Mouse (Mus musculus): ENCODE data around the gene Katnb1. TPM values are rescaled to one million over a fixed set of nuclear protein-coding genes. Genes with fewer than 3 reads are reported as not detected.
A peak's percentile ranks its signal among the peaks of the same experiment; 100 is the strongest.

Katnb1 gene
- polyA plus RNA-seq, 1 experiment, result 20.0 TPM

DNA sequence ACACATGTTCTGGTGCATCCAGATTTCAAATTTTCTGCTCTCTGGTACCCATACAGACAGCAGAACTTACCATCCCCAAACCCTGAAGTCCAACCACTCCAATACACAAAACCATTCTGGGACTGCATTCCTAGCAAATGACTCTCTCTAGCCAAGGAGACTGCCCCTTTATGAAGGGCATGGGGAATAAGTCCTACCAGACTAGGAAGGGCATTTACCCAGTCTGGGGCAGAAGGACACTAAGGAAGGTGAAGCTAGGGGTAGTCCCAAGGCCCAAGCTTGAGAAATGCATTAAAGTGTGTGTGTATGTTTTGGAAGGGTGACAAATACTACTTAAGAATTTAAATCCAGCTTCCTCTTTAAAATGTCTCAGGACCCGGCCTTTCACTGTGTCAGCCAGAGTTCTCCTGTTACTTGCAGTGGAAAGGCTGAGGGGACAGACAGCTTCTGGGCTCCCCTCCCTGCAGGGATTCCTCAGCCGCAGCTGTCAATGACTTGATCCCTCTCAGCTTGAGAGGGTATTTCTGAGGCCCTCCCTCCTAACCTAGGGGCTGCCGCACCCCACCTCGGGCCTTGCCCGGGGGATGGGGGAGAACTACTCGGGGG lies 60.6 kb downstream of the Katnb1 start:
- H3K27me3 ChIP-seq (ENCODE audit: control insufficient read depth, insufficient read depth, insufficient read length), result no peaks in the 10 kb centered on the region
- no peaks in the 10 kb centered on the region for H3K36me3 ChIP-seq (ENCODE audit: control insufficient read depth, insufficient read depth)
- H3K4me3 ChIP-seq, result peak overlapping the region; percentile 34
- TF ChIP-seq POLR2AphosphoS2 (IDR thresholded peaks at IDR 0.05; ENCODE audit: insufficient read length, low read depth) (no peak), TCF12 (IDR thresholded peaks at IDR 0.05; ENCODE audit: insufficient read depth, poor library complexity, severe bottlenecking) (no peak), MYOG (IDR thresholded peaks at IDR 0.05; ENCODE audit: control insufficient read depth in 1 of 3, insufficient read depth in 1 of 3, insufficient read length in 2 of 3, low read depth in 2 of 3) (peak; percentile 21 to 76 (median 33)), USF1 (IDR thresholded peaks at IDR 0.05; ENCODE audit: low read depth) (no peak), TCF3 (IDR thresholded peaks at IDR 0.05; ENCODE audit: insufficient read length, low read depth) (no peak), MAX (IDR thresholded peaks at IDR 0.05; ENCODE audit: low read depth) (no peak), POLR2A (IDR thresholded peaks at IDR 0.05; ENCODE audit: insufficient read length, low read depth) (no peak), REST (IDR thresholded peaks at IDR 0.05; ENCODE audit: insufficient read depth, insufficient read length) (no peak), SRF (IDR thresholded peaks at IDR 0.05; ENCODE audit: control insufficient read depth, insufficient read length, low read depth) (no peak), E2F4 (IDR thresholded peaks at IDR 0.05; ENCODE audit: insufficient read depth) (no peak), CEBPB (IDR thresholded peaks at IDR 0.05; ENCODE audit: insufficient read depth, poor library complexity, severe bottlenecking) (no peak), MYOD1 (IDR thresholded peaks at IDR 0.05; ENCODE audit: control insufficient read depth in 1 of 3, insufficient read length in 2 of 3, low read depth in 2 of 3) (peak in 2 of 3 experiments; percentile 52 to 67)
- H3K4me2 ChIP-seq (ENCODE audit: low read depth), result peak overlapping the region; percentile 85
- H3K79me2 ChIP-seq (ENCODE audit: control insufficient read depth, insufficient read depth), result no peaks in the 10 kb centered on the region
- H3ac ChIP-seq (ENCODE audit: control insufficient read depth, insufficient read length), result no peak overlapping the region

DNA sequence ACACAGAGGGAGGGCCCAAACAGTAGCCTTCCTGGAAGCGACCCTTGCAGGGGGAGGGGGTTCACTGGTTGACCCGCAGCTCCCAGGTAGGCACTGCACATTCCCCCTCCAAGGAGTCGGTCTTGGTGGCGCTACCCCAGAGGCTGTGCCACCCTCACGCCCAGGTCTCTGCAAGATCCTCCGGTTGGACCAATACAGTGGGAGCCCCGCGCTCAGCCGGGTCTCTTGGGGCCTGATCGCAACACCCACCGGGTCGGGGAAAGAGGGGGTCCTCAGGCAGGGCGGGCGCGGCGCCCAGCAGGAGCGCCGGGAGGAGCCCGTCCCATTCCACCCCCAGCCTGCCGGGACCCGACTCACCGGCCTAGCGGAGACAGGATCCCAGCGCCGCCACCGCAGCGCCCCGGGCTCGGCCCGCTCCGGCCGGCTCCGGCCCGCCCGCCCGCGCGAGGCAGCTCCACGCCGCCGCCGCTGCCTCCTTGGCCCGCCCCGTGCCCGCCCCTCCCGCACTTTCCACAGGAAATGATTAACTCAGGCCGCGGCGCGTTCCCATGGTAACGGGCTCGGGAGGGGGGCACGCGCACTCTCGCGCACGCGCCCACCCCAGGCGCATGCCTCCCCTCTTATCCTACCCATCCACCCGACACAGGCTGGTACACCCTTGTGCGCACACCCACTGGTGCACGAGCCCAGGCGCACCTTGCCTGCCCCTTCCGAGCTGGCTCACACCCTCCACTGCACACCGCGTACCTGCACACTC lies 61.3 kb downstream of the Katnb1 start:
- TF ChIP-seq E2F4 (IDR thresholded peaks at IDR 0.05; ENCODE audit: insufficient read depth) (no peak), TCF12 (IDR thresholded peaks at IDR 0.05; ENCODE audit: insufficient read depth, poor library complexity, severe bottlenecking) (no peak), POLR2A (IDR thresholded peaks at IDR 0.05; ENCODE audit: insufficient read length, low read depth) (no peak), CEBPB (IDR thresholded peaks at IDR 0.05; ENCODE audit: insufficient read depth, poor library complexity, severe bottlenecking) (no peak), REST (IDR thresholded peaks at IDR 0.05; ENCODE audit: insufficient read depth, insufficient read length) (no peak), SRF (IDR thresholded peaks at IDR 0.05; ENCODE audit: control insufficient read depth, insufficient read length, low read depth) (no peak), USF1 (IDR thresholded peaks at IDR 0.05; ENCODE audit: low read depth) (no peak), POLR2AphosphoS2 (IDR thresholded peaks at IDR 0.05; ENCODE audit: insufficient read length, low read depth) (no peak), MYOD1 (IDR thresholded peaks at IDR 0.05; ENCODE audit: control insufficient read depth in 1 of 3, insufficient read length in 2 of 3, low read depth in 2 of 3) (no peak), MYOG (IDR thresholded peaks at IDR 0.05; ENCODE audit: control insufficient read depth in 1 of 3, insufficient read depth in 1 of 3, insufficient read length in 2 of 3, low read depth in 2 of 3) (no peak), TCF3 (IDR thresholded peaks at IDR 0.05; ENCODE audit: insufficient read length, low read depth) (no peak), MAX (IDR thresholded peaks at IDR 0.05; ENCODE audit: low read depth) (no peak)
- Histone ChIP-seq H3K4me3 (peak overlapping the region; percentile 34), H3K36me3 (ENCODE audit: control insufficient read depth, insufficient read depth) (no peaks in the 10 kb centered on the region), H3K79me2 (ENCODE audit: control insufficient read depth, insufficient read depth) (no peaks in the 10 kb centered on the region), H3K27me3 (ENCODE audit: control insufficient read depth, insufficient read depth, insufficient read length) (no peaks in the 10 kb centered on the region), H3ac (ENCODE audit: control insufficient read depth, insufficient read length) (peak overlapping the region; percentile 2), H3K4me2 (ENCODE audit: low read depth) (peak overlapping the region; percentile 85)

DNA sequence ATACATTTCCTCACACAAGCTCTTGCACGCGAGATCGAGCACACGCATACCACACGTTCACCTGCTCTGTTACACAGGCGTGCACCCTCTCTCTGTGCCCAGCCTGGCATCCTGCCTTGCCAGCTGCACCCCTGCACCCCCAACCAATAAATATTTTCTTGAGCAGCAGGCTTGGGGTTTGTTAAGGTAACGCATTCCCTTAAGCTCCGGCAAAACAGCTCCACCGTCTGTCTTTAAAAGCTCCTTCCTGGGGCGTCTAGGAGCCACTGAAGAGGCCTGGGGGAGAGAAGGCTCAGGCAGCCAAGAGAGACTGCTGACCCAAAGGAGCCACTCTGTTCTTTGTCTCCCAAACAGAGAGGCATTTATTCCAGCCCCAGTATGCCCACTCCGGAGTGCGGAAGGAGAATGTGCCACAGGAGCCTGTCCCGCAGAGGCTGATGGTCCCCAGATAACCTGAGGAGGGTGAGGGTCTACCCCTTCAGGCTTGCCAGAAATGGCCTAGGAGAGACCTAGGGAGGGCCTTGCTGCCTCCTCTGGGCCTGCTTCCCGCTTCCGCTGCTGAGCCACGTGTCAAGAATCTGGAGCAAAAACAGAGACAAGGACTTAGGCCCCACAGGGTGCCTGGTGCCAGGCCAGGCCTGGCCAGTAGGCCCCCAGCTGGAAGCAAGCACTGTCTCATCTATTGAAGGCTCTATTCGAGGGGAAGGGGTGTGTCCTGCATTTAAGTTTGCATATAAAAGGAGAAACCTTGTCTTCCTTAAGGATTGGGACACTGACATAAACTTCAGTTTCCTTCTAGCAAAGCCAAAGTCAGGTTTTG lies 62.2 kb downstream of the Katnb1 start:
- TF ChIP-seq TCF12 (IDR thresholded peaks at IDR 0.05; ENCODE audit: insufficient read depth, poor library complexity, severe bottlenecking), result no peak
- H3K4me3 ChIP-seq, result peak overlapping the region; percentile 34
- H3K79me2 ChIP-seq (ENCODE audit: control insufficient read depth, insufficient read depth), result no peaks in the 10 kb centered on the region
- no peaks in the 10 kb centered on the region for H3K27me3 ChIP-seq (ENCODE audit: control insufficient read depth, insufficient read depth, insufficient read length)
- no peaks in the 10 kb centered on the region for H3K36me3 ChIP-seq (ENCODE audit: control insufficient read depth, insufficient read depth)
- H3ac ChIP-seq (ENCODE audit: control insufficient read depth, insufficient read length), result no peak overlapping the region
- H3K4me2 ChIP-seq (ENCODE audit: low read depth), result peak overlapping the region; percentile 85

DNA sequence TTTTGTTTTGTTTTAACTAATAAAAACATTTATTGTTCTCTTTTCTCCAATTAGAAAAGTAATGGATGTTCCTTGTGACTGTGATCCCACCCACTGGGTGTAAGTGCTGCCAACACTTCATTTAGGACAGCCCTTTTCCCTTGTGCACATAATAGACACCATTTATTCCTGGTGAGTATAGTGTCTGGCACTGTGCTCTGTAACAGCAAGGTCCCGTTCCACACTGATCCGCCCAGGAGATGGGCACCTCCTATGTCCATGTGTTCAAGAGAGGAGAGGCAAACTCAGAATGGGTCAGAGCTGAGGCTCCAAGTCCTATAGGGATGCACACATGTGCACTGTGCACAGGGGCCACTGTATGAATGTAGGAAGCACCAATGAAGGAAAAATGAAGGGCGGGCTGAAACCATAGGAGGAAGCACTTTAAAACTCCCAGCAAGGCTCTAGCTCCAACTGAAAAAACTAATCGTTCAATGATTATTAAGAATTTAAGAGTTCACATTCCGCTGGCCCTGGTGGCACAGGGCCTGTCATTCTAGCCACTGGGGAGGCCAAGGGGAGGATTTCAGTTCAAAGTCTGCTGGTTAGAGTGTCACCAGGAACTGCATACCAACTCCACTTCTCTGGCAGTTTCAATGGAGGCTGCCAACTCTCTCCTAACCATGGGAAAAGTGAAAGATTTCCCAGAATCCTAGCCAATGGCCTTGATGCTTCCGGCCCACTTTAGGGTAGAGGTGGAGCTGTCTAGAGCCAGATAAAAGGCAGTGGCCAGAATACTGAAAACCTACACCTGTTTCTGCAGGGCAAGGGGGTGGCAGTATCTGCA lies 63.0 kb downstream of the Katnb1 start:
- no peak overlapping the region for H3K4me3 ChIP-seq
- no peaks in the 10 kb centered on the region for H3K79me2 ChIP-seq (ENCODE audit: control insufficient read depth, insufficient read depth)
- TF ChIP-seq TCF12 (IDR thresholded peaks at IDR 0.05; ENCODE audit: insufficient read depth, poor library complexity, severe bottlenecking) (no peak), MYOD1 (IDR thresholded peaks at IDR 0.05; ENCODE audit: control insufficient read depth in 1 of 3, insufficient read length in 2 of 3, low read depth in 2 of 3) (no peak), MAX (IDR thresholded peaks at IDR 0.05; ENCODE audit: low read depth) (no peak), MYOG (IDR thresholded peaks at IDR 0.05; ENCODE audit: control insufficient read depth in 1 of 3, insufficient read depth in 1 of 3, insufficient read length in 2 of 3, low read depth in 2 of 3) (no peak), POLR2AphosphoS2 (IDR thresholded peaks at IDR 0.05; ENCODE audit: insufficient read length, low read depth) (no peak), TCF3 (IDR thresholded peaks at IDR 0.05; ENCODE audit: insufficient read length, low read depth) (no peak), SRF (IDR thresholded peaks at IDR 0.05; ENCODE audit: control insufficient read depth, insufficient read length, low read depth) (no peak), USF1 (IDR thresholded peaks at IDR 0.05; ENCODE audit: low read depth) (no peak)
- no peak overlapping the region for H3ac ChIP-seq (ENCODE audit: control insufficient read depth, insufficient read length)
- no peak overlapping the region for H3K4me2 ChIP-seq (ENCODE audit: low read depth)
- H3K27me3 ChIP-seq (ENCODE audit: control insufficient read depth, insufficient read depth, insufficient read length), result no peaks in the 10 kb centered on the region
- no peaks in the 10 kb centered on the region for H3K36me3 ChIP-seq (ENCODE audit: control insufficient read depth, insufficient read depth)
